Mouse (Mus musculus): ENCODE data around the gene Gm20605.
"Not testable (repeated sequence)": the region's sequence is repeated elsewhere in the genome, so short reads cannot be mapped to it uniquely, and the experiment has no call there.

Gm20605 gene

GRCm38 (mm10) chr5:137613076-137613475 is 15.9 kb upstream of the Gm20605 start:
- peak; percentile 40 for DNase-seq (ENCODE audit: low spot score)

GRCm38 (mm10) chr5:137613550-137613949 is 15.4 kb upstream of the Gm20605 start, which contains the start of gene Pcolce:
Gene Pcolce (minus strand): TSS chr5:137613784.
- peak; percentile 85 for DNase-seq (ENCODE audit: low spot score)

- not testable (repeated sequence) for DNase-seq (ENCODE audit: low spot score)
Observed at GRCm38 (mm10) chr5:137614921-137615320, 14.1 kb upstream of the Gm20605 start.

- DNase-seq (ENCODE audit: low spot score) = peak; percentile 46
Observed at GRCm38 (mm10) chr5:137615347-137615746, 13.6 kb upstream of the Gm20605 start.

GRCm38 (mm10) chr5:137623937-137624530 is 4.9 kb upstream of the Gm20605 start:
- no peak for DNase-seq (ENCODE audit: low spot score)

GRCm38 (mm10) chr5:137627991-137628390 is 984 bp upstream of the Gm20605 start:
- DNase-seq (ENCODE audit: low spot score) = no peak

- peak; percentile 70 for DNase-seq (ENCODE audit: low spot score)
Observed at GRCm38 (mm10) chr5:137629306-137629721, 339 bp downstream of the Gm20605 start.

GRCm38 (mm10) chr5:137629906-137630545 is 1.1 kb downstream of the Gm20605 start:
- peak; percentile 67 for DNase-seq (ENCODE audit: low spot score)

- peak; percentile 60 for DNase-seq (ENCODE audit: low spot score)
Observed at GRCm38 (mm10) chr5:137630602-137631001, 1.6 kb downstream of the Gm20605 start.

GRCm38 (mm10) chr5:137631171-137631570 is 2.2 kb downstream of the Gm20605 start:
- no peak for DNase-seq (ENCODE audit: low spot score)

GRCm38 (mm10) chr5:137631591-137631990 is 2.6 kb downstream of the Gm20605 start:
- no peak for DNase-seq (ENCODE audit: low spot score)

GRCm38 (mm10) chr5:137633397-137634084 is 4.6 kb downstream of the Gm20605 start:
- DNase-seq (ENCODE audit: low spot score) = peak; percentile 76

- DNase-seq (ENCODE audit: low spot score) = no peak
Observed at GRCm38 (mm10) chr5:137639472-137639871, 10.5 kb downstream of the Gm20605 start.

GRCm38 (mm10) chr5:137641054-137641453 is 12.1 kb downstream of the Gm20605 start, which contains the start of gene Sap25:
Gene Sap25 (plus strand): TSS chr5:137641334.
- peak; percentile 52 for DNase-seq (ENCODE audit: low spot score)

GRCm38 (mm10) chr5:137642886-137643285 is 13.9 kb downstream of the Gm20605 start:
- DNase-seq (ENCODE audit: low spot score) = no peak

GRCm38 (mm10) chr5:137644484-137644883 is 15.5 kb downstream of the Gm20605 start:
- DNase-seq (ENCODE audit: low spot score) = no peak

- peak; percentile 42 for DNase-seq (ENCODE audit: low spot score)
Observed at GRCm38 (mm10) chr5:137645091-137645651, 16.2 kb downstream of the Gm20605 start.

- DNase-seq (ENCODE audit: low spot score) = no peak
Observed at GRCm38 (mm10) chr5:137645652-137646091, 16.7 kb downstream of the Gm20605 start, which contains the start of gene Irs3. Gene Irs3 (minus strand): TSS chr5:137645714.

- peak; percentile 48 for DNase-seq (ENCODE audit: low spot score)
Observed at GRCm38 (mm10) chr5:137647827-137648601, 19.0 kb downstream of the Gm20605 start.

GRCm38 (mm10) chr5:137649251-137649650 is 20.3 kb downstream of the Gm20605 start:
- DNase-seq (ENCODE audit: low spot score) = no peak

Data from urinary bladder, postnatal 14 days (tissue).